Mouse (Mus musculus) gastrocnemius, adult 8-10 months (tissue): ENCODE data around the gene Dapk1. TPM values are rescaled to one million over a fixed set of nuclear protein-coding genes. Genes with fewer than 3 reads are reported as not detected.

Experiments
- DNase-seq, 2 experiments: peaks; one replicate each; pipeline ENCODE4 v3.0.0; 2022; ENCODE audit warnings: low spot score in 2 of 2
- total RNA-seq, 4 experiments: library from RNA; stranded (reverse); gene quantifications; 2 replicates each; pipeline ENCODE4 v1.2.4; 2022

Gene Dapk1
- total RNA-seq, 4 experiments from 2014 or later: 1.1 to 3.1 (median 2.3) TPM

DNA sequence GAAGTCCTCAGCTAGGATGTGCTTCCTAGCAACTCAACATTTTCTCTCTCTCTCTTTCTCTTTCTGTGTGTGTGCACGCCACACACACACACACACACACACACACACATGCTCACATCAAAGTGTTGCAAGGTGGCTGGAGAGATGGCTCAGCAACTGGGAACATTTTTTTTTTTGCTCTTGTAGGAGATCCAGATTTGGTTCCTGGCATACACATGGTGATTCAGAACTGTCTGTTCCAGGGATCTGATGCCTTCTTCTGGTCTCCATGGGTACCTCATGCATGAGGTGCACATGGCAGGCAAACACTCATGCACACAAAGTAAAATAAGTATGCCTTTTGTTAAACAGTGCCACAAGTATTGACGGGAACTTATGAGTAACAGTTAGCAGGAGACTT lies 89.2 kb downstream of the Dapk1 start:
- no peak for DNase-seq

DNA sequence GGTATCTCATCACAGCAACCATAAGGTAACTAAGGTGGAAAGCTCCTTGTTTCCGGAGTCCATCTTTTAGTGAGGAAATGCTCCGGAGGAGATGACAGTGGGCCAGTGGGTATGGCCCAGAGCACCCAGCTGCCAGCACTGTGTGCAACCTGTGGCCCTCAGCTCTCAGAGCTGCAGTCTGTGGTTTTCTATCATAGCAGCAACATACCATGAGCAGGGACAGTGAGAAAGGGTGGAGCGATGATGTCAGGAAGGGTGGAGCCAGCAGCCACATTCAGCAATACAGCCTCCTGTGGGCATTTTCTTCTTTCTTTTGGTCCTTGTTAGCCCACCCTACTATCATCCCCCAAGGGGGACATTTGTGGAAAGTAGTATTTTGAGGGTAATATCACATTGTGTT lies 90.2 kb downstream of the Dapk1 start:
- no peak for DNase-seq

- no peak for DNase-seq
Observed at GRCm38 (mm10) chr13:60695186-60695980, 93.6 kb downstream of the Dapk1 start.

GRCm38 (mm10) chr13:60696323-60696722 lies 94.6 kb downstream of the Dapk1 start:
- no peak for DNase-seq

GRCm38 (mm10) chr13:60696741-60697140 lies 95.0 kb downstream of the Dapk1 start:
- no peak for DNase-seq

- DNase-seq: no peak
Observed at GRCm38 (mm10) chr13:60698021-60698420, 96.3 kb downstream of the Dapk1 start.

DNA sequence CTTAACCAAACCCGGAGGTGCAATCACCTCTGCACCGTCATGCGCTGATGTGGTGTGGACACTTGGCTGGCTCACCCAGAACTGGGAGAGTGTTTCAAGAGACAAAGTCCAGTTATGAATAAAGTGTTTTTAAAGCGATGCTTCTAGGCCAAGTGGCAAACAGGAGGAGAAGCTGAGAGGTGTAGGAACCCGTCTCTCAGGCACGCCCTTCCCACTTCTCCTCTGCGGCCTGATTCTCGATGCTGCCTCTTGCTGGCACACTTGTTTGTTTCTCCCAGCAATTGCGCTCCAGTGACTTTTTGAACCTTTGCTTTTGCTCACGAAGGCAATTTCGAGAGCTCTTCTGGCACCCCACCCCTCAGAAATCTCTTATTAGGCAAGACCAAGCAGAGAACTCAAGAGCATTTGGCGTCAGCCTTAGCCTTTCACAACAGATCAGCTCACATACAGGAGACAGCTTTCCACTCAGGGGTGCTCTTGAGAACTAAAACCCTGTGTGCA lies 100.0 kb downstream of the Dapk1 start:
- DNase-seq: peak; percentile 12 to 15

DNA sequence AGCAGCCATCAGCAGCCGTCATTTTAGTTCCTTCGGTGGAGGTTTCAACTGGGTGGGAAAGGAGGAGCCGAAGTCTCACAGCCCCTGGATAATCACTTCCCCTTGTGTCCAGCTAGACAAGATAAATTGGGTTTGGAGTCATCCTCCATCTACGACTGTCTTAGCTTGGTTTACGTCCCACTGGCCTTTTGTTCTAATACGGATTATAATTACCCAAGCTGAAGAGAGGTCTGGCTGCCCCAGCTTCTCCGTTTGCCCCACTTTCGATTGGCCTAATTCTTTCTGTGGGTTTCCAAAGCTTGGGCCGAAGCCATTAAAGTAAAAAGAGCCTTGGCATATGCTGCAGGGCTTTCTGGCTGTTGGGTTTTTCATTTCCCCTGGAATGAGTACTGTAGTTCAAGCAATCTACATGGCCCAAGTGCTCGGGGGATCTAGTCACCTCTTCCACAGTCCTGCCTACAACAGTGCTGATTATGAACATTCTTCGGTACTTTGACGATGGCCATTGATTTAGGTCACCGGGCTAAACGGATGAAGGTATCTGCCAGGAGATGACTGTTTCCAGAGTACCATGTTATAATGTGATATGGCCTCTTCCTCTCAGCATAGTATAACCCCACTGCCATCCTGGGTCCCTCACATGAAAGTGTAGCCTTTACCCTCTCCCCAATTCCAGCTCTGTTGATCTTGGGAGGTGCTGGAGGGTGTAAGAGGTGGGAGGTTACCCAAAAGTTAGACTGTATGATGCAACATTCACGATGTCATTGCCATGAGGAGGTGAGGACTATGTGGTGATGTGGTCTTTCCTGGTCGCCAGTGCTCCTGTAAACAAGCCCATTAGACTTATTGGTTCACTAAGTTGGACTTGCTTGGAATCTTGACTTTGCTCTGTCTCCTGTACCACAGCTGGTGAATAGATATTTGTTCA lies 106.1 kb downstream of the Dapk1 start:
- DNase-seq: no peak

DNA sequence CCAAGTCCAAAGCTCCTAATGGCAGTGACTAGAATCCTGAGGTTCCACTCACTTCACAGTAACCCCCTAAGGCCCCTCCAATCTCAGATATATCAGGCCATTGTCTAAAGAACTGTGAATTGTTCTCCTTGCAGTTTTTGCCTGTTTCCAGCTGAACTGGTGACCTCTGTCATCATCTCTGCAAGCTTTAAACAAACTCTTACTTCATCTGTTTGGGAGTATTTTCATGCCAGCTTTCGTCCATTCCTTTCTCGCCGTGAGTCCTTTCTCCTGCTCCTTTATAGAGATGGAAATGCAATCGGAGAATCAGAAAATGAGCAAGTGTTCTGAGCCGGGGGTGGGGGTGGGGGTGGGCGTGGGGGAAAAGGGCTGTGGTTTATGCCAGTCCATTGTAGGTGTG lies 107.4 kb downstream of the Dapk1 start:
- no peak for DNase-seq

DNA sequence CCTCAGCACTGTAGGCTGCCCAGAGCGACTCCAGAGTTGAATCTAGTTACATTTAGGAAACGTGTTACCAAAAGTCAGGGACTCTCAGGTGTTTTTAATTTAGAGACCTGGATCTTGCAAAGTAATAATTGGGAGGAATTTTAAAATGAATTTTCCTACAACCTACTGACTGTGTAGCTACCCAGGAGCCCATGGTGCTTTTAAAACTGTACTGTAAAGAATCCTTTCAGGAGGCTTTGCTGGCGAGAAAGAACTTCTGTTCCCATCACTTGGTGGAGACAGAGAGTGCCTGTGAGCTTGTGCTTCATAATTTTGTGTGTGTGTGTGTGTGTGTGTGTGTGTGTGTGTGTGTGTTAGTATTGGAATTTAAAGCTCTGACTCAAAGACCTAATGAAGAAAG lies 109.2 kb downstream of the Dapk1 start:
- no peak for DNase-seq

DNA sequence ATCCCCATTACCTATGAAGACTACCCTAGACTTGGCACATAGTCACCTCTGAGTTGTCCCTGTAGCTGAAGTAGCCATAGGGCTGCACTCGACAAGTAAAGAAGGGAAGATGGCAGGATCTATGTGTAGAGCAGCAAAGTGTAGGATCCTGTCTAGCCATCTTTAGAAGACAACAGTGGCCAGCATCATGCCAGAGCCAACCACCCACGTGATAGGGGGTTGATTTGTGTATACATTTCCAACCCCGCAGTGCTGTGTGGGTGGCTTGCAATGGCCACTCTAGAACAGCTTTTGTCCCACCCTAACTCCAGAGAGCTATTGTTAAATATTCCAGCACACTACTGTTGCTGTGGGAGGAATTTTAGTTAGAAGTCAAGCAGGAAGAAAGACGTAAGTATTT lies 111.8 kb downstream of the Dapk1 start:
- DNase-seq: no peak

DNA sequence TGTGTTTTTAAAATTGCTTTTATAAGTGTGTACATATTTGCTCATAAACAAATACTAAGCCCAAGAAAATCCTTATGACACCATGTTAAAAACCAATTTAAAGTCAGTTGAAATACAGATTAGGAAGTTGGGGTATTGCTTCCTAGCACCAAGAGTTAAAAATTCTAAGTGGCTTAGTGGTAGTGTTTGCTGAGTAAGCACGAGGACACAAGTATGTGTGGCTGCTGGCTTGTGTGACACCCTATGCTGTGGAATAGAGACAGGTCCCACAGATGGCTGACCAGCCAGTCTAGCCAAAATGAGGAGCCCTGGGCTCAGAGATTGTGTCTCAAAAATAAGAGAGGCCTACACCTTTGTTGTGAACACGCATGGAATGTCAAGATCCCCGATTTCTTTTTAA lies 114.4 kb downstream of the Dapk1 start:
- DNase-seq: no peak

- no peak for DNase-seq
Observed at GRCm38 (mm10) chr13:60717421-60717820, 115.7 kb downstream of the Dapk1 start.

- no peak for DNase-seq
Observed at GRCm38 (mm10) chr13:60719581-60719980, 117.8 kb downstream of the Dapk1 start.

DNA sequence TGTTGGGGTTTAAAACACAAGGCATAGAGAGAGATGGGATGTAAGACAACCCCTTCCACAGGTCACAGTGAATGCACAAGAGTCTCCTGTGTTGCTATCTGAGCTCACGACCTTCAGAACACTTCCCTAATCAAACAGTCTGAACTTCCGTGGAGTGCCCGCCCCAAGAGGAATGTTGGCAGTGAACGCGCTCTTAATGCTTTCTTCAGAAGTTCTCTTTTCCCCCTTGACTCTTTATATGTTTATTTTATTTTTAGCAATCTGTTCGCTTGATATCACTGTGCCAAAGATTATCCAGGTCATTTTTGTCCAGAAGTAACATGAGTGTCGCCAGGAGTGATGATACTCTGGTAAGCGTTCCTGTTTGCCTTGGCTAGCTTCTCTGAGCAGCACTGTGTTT lies 121.0 kb downstream of the Dapk1 start:
- no peak for DNase-seq

- DNase-seq: no peak
Observed at GRCm38 (mm10) chr13:60728276-60729054, 126.7 kb downstream of the Dapk1 start.

DNA sequence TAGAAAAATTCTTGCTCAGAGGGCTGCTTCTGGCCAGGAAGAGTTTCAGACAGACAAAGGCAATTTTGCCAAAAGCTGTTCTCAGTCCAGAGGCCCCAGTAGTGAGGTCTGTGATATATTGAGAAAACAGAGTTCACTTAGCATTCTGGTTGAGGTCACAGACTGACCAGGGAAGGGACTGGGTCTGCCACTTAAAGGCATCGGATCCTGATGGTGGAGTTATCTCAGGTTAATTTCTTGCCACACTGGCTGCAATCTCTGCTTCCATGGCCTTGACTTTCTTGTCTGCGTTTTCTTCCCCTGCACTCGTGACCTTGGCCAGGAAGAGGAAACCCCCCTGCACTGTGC lies 127.3 kb downstream of the Dapk1 start:
- no peak for DNase-seq

DNA sequence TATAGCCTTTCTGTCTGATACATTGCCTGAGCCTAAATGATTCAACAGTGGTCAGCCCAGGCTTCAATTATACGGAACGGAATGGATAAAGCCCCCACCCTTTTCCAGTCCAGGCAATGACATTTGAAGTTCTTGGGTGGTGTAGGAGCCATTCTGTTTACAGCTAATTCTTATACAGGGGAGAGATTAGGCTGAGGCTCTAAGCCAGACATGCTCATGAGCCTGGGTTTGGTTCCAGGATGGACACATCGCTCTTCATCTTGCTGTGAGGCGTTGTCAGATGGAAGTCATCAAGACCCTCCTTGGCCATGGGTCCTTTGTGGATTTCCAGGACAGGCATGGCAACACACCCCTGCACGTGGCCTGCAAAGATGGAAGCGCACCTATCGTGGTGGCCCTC lies 128.8 kb downstream of the Dapk1 start:
- no peak for DNase-seq

DNA sequence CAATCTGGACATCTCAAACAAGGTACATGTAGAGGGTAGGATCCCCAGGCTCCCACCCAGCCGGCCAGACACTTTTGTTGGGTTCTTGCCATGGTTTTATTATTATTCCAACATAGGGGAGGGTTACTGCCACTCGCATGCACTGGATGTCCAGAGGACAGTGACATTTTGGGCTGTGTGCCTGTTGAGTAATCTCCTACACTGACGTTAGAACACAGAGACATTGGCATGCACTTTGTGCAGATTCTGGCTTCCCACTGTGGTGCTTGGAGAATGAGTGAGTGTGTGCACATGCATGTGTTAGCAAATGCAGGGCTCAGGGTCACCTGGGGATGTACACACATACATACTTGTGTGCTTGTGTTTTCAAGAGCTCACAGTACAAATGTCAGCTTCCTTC lies 129.3 kb downstream of the Dapk1 start:
- no peak for DNase-seq

DNA sequence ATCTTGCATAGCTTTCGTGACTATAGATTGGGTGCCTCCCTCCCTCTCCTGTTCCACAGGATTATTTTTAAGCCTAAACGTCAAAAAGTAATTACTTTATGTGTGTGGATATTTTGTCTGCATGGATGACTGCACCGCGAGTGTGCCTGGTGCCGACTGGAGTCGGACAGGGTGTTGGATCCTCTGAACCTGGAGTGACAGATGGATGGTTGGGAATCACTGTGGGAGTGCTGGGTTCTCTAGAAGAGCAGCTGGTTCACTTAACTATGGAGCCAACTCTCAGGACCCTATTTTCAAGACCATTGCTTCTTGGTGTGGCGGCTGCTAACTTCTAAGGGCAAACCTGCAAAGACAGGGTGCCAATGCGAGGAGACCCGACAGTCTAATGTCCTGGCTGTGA lies 133.6 kb downstream of the Dapk1 start:
- no peak for DNase-seq

DNA sequence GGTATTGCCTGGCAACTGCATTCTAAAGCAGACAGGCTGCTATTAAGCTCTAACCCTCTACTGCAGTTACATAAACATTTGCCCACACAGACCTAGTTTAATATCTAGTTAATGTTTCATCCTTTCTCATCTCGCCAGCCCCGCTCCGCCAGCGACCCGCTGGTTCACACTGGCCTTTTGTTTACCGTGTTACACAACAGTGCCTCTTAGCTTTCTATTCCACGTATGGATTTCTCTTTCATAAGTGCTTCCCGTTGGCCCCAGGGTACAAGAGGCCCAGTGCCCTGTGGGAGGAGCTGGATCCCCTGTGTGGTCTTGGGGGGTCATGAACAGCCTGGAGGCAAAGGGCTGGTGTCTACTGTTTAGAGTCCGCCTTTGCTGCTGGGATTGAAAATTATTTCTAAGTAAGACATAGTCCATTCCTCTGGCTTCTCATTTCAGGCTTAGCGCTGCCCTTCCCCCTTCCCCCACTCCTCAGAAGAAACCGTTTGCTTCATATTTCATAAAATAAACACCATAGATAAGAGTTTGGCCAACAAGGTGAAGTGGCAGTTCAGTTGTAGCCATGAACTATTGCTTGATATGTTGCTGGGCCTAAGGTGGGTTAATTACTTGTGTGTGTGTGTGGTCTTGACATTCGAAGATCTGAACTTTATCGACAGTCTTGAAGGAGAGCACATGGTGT lies 134.8 kb downstream of the Dapk1 start:
- no peak for DNase-seq
